Mouse (Mus musculus) midbrain, embryonic 13.5 days (tissue): ENCODE data around the gene Ccdc188. TPM values are rescaled to one million over a fixed set of nuclear protein-coding genes. Genes with fewer than 3 reads are reported as not detected.

Source experiments
- ATAC-seq: fragments of 200-750 bp; cut with Nextera tagmentation; 2 replicates; pipeline ENCODE4 v1.8.0; 2017; ENCODE audit warnings: mild to moderate bottlenecking, moderate TSS enrichment, moderate library complexity
- H3K27ac ChIP-seq: fragments of 300-500 bp; sonication (generic); 2 replicates; pipeline ENCODE4 v1.5.1; 2015; ENCODE audit warnings: inconsistent platforms, mild to moderate bottlenecking, moderate library complexity
- H3K27me3 ChIP-seq: fragments of 300-500 bp; sonication (generic); 2 replicates; pipeline ENCODE4 v1.6.1; 2015; ENCODE audit warnings: mild to moderate bottlenecking, inconsistent platforms
- H3K36me3 ChIP-seq: fragments of 300-500 bp; sonication (generic); 2 replicates; pipeline ENCODE4 v1.6.1; 2015; ENCODE audit warnings: mild to moderate bottlenecking, inconsistent platforms
- H3K4me1 ChIP-seq: fragments of 300-500 bp; sonication (generic); replicated peaks from 2 replicates; pipeline ENCODE4 v1.6.1; 2015; ENCODE audit warnings: inconsistent platforms
- H3K4me2 ChIP-seq: fragments of 300-500 bp; sonication (generic); replicated peaks from 2 replicates; pipeline ENCODE4 v1.6.1; 2015; ENCODE audit warnings: moderate library complexity, mild to moderate bottlenecking, inconsistent platforms
- H3K4me3 ChIP-seq: fragments of 300-500 bp; sonication (generic); replicated peaks from 2 replicates; pipeline ENCODE4 v1.5.1; 2015; ENCODE audit warnings: mild to moderate bottlenecking, inconsistent platforms
- H3K9ac ChIP-seq: fragments of 300-500 bp; sonication (generic); replicated peaks from 2 replicates; pipeline ENCODE4 v1.6.1; 2015; ENCODE audit warnings: mild to moderate bottlenecking, inconsistent platforms
- H3K9me3 ChIP-seq: fragments of 300-500 bp; sonication (generic); 2 replicates; pipeline ENCODE4 v1.6.1; 2016; ENCODE audit warnings: mild to moderate bottlenecking, inconsistent platforms
- WGBS: fragments of 180-500 bp; shearing (Covaris S2); methylation state at CpG from one replicate; pipeline ENCODE4 v1.1.7; 2015; 5-methylcytosine and 5-hydroxymethylcytosine counted together
- polyA plus RNA-seq: library from polyadenylated mRNA; unstranded; fragments of >200 nt; fragmentation: Nextera tagmentation; extraction: Ambion mirVana; gene quantifications from 2 replicates; pipeline ENCODE4 v1.2.1, GENCODE M21; 2015

Gene Ccdc188
- polyA plus RNA-seq = 0.09 TPM in 1 of 2 replicates, not detected in the other

DNA sequence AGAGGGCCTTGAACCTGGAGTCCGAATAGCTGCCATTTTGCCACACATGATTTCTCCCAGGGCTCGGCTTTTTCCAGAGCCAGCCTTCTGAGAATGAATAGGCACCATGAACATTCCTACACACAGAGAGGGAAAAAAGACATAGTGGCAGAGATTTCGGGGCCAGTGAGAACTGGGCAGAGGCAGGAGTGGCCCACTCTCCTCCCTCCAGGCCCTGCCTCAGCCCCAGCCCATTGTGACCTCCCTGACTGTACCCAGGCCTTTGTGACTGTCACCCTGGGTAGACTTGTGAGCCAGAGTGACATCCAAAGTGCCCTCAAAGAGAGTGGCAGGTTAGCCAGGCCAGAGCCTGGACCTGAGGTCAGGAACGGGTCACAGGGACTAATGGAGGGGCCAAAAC, at the start of gene Ccdc188:
Gene Ccdc188, plus strand, starts transcription at position 301 of the 400 bp plus-strand sequence.
- Histone ChIP-seq H3K36me3 (peaks cover 10% of the 10 kb centered on the region), H3K27me3 (no peaks in the 10 kb centered on the region), H3K27ac (no peak within 1 kb of the TSS), H3K9me3 (no peaks in the 10 kb centered on the region), H3K9ac (no peak within 1 kb of the TSS; the same call in 1 of the 2 replicates), H3K4me3 (no peak within 1 kb of the TSS), H3K4me2 (no peak within 1 kb of the TSS), H3K4me1 (peaks cover 57% of the 10 kb centered on the region)
- ATAC-seq = no peak
- 83% methylated on average over 4 of the region's 4 CpGs for WGBS

DNA sequence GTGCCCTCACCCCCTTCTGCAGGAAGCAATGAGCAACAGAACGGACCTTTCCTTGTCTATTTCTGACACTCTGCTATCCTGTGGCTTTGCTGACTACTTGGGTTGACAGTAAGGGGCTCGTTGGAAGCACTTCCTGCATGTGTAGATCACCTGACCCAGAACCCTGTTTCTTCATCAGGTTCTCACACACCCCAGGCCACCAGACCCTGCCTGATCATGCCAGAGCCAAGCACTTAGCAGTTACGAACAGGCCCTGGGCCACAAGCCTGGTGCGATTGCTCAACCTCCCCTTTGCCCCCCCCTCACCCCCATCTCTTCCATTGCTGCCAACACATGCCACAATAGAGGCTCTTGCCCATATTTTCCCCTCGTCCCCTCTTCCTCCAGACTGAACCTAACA, 48.5 kb upstream of the Ccdc188 start:
- no peaks in the 10 kb centered on the region for H3K36me3 ChIP-seq
- 80% methylated on average over 5 of the region's 5 CpGs for WGBS
- no peak for ATAC-seq
- no peak overlapping the region for H3K4me2 ChIP-seq
- no peak overlapping the region for H3K27ac ChIP-seq
- H3K4me3 ChIP-seq = no peak overlapping the region
- no peaks in the 10 kb centered on the region for H3K9me3 ChIP-seq
- H3K9ac ChIP-seq = no peak overlapping the region
- peaks cover 41% of the 10 kb centered on the region for H3K4me1 ChIP-seq
- H3K27me3 ChIP-seq = no peaks in the 10 kb centered on the region

DNA sequence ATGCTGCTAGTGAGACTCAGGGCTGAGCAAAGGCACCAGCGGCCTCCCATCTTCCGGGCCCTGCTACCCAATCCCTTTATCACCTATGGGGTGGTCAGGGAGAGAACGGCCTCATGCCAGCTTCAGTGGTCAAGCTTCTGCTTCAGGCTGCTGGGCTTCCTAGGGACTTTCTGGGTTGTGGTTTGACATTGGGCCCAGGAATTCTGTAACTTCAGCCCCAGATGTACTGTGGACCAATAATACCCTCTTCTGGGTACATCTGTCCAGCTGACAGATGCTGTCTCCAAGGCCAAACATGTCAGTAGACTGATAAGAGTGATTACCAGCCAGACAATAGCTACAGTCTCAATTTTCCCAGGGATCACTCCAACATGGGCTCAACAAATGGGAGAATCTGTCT, 47.9 kb upstream of the Ccdc188 start:
- no peak for ATAC-seq
- Histone ChIP-seq H3K4me2 (no peak overlapping the region), H3K27me3 (no peaks in the 10 kb centered on the region), H3K4me1 (peaks cover 35% of the 10 kb centered on the region), H3K4me3 (no peak overlapping the region), H3K36me3 (no peaks in the 10 kb centered on the region), H3K9me3 (no peaks in the 10 kb centered on the region), H3K9ac (no peak overlapping the region), H3K27ac (no peak overlapping the region)
- 85% methylated on average over 3 of the region's 3 CpGs for WGBS

DNA sequence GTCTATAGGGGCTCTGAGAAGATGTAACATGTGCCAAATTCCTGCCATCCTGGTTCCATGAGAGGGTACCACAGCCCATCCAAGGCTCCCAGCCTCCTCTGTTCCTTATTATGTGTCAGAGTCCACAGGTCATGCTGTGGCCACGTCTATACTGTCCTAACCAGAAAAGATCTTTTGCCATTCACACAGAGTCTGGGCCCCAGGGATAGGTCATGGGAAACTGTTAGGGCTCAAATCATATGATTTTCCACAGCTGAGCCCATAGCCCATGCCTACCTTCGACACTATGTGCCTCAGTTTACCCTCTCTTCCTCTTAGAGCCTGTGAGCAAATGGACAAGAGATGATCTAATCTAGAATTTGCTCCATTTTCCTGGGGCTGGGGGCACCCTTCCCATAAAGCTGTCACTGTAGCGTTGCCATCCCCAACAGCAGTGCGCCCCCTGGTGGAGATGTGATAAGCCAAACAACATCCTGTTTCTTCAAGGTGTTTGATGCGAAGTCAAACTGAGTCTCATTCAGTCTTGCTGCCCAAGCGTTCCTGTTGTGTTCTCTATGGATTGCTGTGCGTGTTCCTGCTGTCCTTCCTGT, 45.3 kb upstream of the Ccdc188 start:
- Histone ChIP-seq H3K9me3 (no peaks in the 10 kb centered on the region), H3K4me1 (peaks cover 14% of the 10 kb centered on the region), H3K27me3 (no peaks in the 10 kb centered on the region), H3K9ac (no peak overlapping the region), H3K4me3 (no peak overlapping the region), H3K27ac (no peak overlapping the region), H3K36me3 (no peaks in the 10 kb centered on the region), H3K4me2 (no peak overlapping the region)
- WGBS = 10% methylated on average over 7 of the region's 7 CpGs
- peak; percentile 52 for ATAC-seq

DNA sequence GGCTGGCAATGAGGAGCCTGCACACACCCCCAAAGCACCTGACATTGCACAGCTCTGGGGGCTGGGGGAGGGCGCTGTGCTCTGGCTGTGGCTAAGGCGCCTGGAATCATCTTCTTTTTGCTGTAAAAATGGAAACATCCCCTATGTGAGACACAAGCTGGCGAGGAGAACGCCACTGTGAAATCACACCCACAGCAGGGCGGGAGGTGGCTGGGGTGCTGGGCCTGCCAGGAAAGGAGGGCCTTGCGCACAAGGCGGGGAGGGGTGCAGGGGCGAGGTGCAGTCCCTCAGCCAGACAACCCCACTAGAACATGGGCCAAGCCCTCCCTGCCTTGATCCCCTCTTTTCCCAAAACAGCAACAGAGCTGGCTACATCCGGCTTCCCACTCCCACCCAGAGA, 44.4 kb upstream of the Ccdc188 start:
- peaks cover 14% of the 10 kb centered on the region for H3K4me1 ChIP-seq
- H3K27ac ChIP-seq = no peak overlapping the region
- no peaks in the 10 kb centered on the region; the same call in 1 of the 2 replicates for H3K27me3 ChIP-seq
- 0 out of 2 replicates have a peak overlapping the region, but pooled peaks have one; percentile 14 for H3K9ac ChIP-seq
- H3K4me2 ChIP-seq = no peak overlapping the region
- no peaks in the 10 kb centered on the region for H3K36me3 ChIP-seq
- H3K4me3 ChIP-seq = no peak overlapping the region
- ATAC-seq = peak; percentile 29; the same call in 1 of the 2 replicates
- WGBS = 81% methylated on average over 9 of the region's 9 CpGs
- no peaks in the 10 kb centered on the region for H3K9me3 ChIP-seq

GRCm38 (mm10) chr16:18173788-18174187, 43.9 kb upstream of the Ccdc188 start:
- no peaks in the 10 kb centered on the region; the same call in 1 of the 2 replicates for H3K27me3 ChIP-seq
- H3K4me1 ChIP-seq = peaks cover 14% of the 10 kb centered on the region
- WGBS = 59% methylated on average over 11 of the region's 11 CpGs
- 0 out of 2 replicates have a peak overlapping the region, but pooled peaks have one; percentile 14 for H3K9ac ChIP-seq
- no peak for ATAC-seq
- no peak overlapping the region for H3K27ac ChIP-seq
- H3K36me3 ChIP-seq = no peaks in the 10 kb centered on the region
- H3K4me3 ChIP-seq = no peak overlapping the region
- H3K9me3 ChIP-seq = no peaks in the 10 kb centered on the region
- no peak overlapping the region for H3K4me2 ChIP-seq

- Histone ChIP-seq H3K4me1 (peaks cover 15% of the 10 kb centered on the region), H3K27me3 (no peaks in the 10 kb centered on the region; the same call in 1 of the 2 replicates), H3K4me2 (no peak overlapping the region), H3K9ac (0 out of 2 replicates have a peak overlapping the region, but pooled peaks have one; percentile 4), H3K9me3 (no peaks in the 10 kb centered on the region), H3K36me3 (no peaks in the 10 kb centered on the region), H3K27ac (no peak overlapping the region), H3K4me3 (no peak overlapping the region)
- 61% methylated on average over 6 of the region's 6 CpGs for WGBS
- no peak for ATAC-seq
Measured at GRCm38 (mm10) chr16:18175817-18176541, 41.7 kb upstream of the Ccdc188 start.

- Histone ChIP-seq H3K4me1 (peaks cover 21% of the 10 kb centered on the region), H3K9me3 (no peaks in the 10 kb centered on the region), H3K9ac (no peak overlapping the region), H3K27ac (no peak overlapping the region), H3K27me3 (no peaks in the 10 kb centered on the region; the same call in 1 of the 2 replicates), H3K4me2 (no peak overlapping the region), H3K36me3 (no peaks in the 10 kb centered on the region), H3K4me3 (no peak overlapping the region)
- 82% methylated on average over 4 of the region's 4 CpGs for WGBS
- ATAC-seq = no peak
Measured at GRCm38 (mm10) chr16:18176758-18177157, 40.9 kb upstream of the Ccdc188 start.

DNA sequence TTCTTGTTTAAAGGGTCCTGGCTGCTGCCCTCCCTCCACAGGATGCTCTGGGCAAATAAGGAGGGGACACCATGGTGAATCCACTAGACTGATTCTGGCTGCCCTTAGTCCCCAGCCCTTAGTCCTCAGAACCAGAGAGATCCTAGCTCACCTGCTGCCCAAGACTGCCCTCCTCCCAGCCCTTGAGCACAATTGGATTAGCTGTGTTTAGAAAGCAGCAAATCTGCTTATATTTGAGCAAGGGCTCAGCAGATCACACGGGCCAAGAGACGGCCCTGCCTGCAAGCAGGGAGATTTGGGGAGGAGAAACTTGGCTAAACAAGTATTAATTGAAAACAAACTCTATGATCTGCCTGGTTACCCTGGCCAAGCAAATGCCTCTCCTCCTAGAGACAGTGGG, 38.1 kb upstream of the Ccdc188 start:
- no peak overlapping the region for H3K4me2 ChIP-seq
- H3K4me1 ChIP-seq = peaks cover 7% of the 10 kb centered on the region; the same call in 1 of the 2 replicates
- no peaks in the 10 kb centered on the region; the same call in 1 of the 2 replicates for H3K27me3 ChIP-seq
- ATAC-seq = no peak
- H3K36me3 ChIP-seq = no peaks in the 10 kb centered on the region
- 8% methylated on average over 2 of the region's 2 CpGs for WGBS
- H3K4me3 ChIP-seq = no peak overlapping the region
- H3K27ac ChIP-seq = no peak overlapping the region
- no peaks in the 10 kb centered on the region for H3K9me3 ChIP-seq
- no peak overlapping the region for H3K9ac ChIP-seq

DNA sequence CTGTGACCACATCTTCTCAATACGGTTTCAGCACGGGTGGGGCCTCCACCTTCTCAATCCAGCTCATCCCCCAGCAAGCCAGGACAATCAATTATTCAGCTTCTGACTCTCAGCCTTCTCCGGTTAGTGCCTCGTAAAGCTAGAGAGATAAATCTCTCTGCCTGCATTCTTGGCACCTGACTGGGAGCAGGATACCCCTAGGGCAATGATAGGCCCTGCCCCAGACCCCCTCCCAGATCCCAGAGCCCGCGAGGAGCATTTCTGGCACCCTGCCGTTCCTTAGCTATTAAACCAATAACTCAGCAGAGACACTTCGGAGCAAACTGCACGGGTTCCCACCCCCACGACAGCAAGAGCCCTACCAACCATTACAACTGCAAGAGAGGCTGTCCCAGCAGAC, 36.3 kb upstream of the Ccdc188 start:
- no peak overlapping the region for H3K9ac ChIP-seq
- no peak overlapping the region for H3K4me3 ChIP-seq
- no peaks in the 10 kb centered on the region for H3K36me3 ChIP-seq
- H3K4me2 ChIP-seq = no peak overlapping the region
- peaks cover 7% of the 10 kb centered on the region; the same call in 1 of the 2 replicates for H3K4me1 ChIP-seq
- WGBS = 60% methylated on average over 10 of the region's 10 CpGs
- no peaks in the 10 kb centered on the region; the same call in 1 of the 2 replicates for H3K27me3 ChIP-seq
- no peak overlapping the region for H3K27ac ChIP-seq
- no peak for ATAC-seq
- H3K9me3 ChIP-seq = no peaks in the 10 kb centered on the region

DNA sequence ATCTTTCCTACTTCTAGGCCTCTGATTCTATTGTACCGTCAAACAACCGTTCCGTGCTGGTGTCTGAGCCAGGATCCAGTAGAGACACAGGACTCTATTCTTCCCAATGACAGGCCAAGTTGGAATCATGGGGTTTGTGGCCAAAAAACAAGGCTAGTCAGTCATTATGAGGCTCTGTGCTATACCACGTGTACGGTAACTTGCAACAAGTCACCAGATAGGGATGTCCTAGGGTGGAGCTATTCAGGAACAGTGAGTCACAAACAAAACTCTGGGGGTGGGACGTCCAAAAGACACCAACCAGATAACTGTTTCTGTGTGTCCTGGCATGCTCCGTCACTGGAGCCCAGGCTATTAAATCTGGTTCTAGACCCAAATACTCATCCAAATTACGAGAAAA, 34.9 kb upstream of the Ccdc188 start:
- H3K4me3 ChIP-seq = no peak overlapping the region
- H3K9ac ChIP-seq = no peak overlapping the region
- no peak overlapping the region for H3K4me2 ChIP-seq
- peaks cover 7% of the 10 kb centered on the region; the same call in 1 of the 2 replicates for H3K4me1 ChIP-seq
- no peaks in the 10 kb centered on the region for H3K9me3 ChIP-seq
- no peaks in the 10 kb centered on the region; the same call in 1 of the 2 replicates for H3K27me3 ChIP-seq
- no peak for ATAC-seq
- 82% methylated on average over 8 of the region's 8 CpGs for WGBS
- no peak overlapping the region for H3K27ac ChIP-seq
- no peaks in the 10 kb centered on the region for H3K36me3 ChIP-seq

GRCm38 (mm10) chr16:18185715-18186449, 31.8 kb upstream of the Ccdc188 start:
- peaks cover 7% of the 10 kb centered on the region; the same call in 1 of the 2 replicates for H3K4me1 ChIP-seq
- H3K36me3 ChIP-seq = no peaks in the 10 kb centered on the region
- H3K4me2 ChIP-seq = no peak overlapping the region
- no peak overlapping the region for H3K4me3 ChIP-seq
- ATAC-seq = peak; percentile 37; the same call in 1 of the 2 replicates
- H3K27ac ChIP-seq = no peak overlapping the region
- no peaks in the 10 kb centered on the region for H3K27me3 ChIP-seq
- H3K9ac ChIP-seq = no peak overlapping the region
- no peaks in the 10 kb centered on the region for H3K9me3 ChIP-seq
- 88% methylated on average over 8 of the region's 8 CpGs for WGBS
